Mouse (Mus musculus) limb, embryonic 12.5 days (tissue): ENCODE results near the gene Cd79b. TPM values are rescaled to one million over a fixed set of nuclear protein-coding genes. Genes with fewer than 3 reads are reported as not detected.
"Not testable (repeated sequence)": the region's sequence is repeated elsewhere in the genome, so short reads cannot be mapped to it uniquely, and the experiment has no call there.

Source experiments
- ATAC-seq: fragments of 200-750 bp; cut with Nextera tagmentation; 2 replicates; pipeline ENCODE4 v1.8.0; 2017; ENCODE audit warnings: low read depth, moderate TSS enrichment; ENCODE audit not compliant: insufficient number of reproducible peaks, insufficient read depth, low FRiP score, low TSS enrichment
- H3K27ac ChIP-seq: fragments of 300-500 bp; sonication (generic); 2 replicates; pipeline ENCODE4 v1.5.1; 2016; ENCODE audit warnings: mild to moderate bottlenecking, moderate library complexity
- H3K27me3 ChIP-seq: fragments of 300-500 bp; sonication (generic); 2 replicates; pipeline ENCODE4 v1.6.1; 2016; ENCODE audit warnings: mild to moderate bottlenecking, moderate library complexity
- H3K36me3 ChIP-seq: fragments of 300-500 bp; sonication (generic); 2 replicates; pipeline ENCODE4 v1.6.1; 2016; ENCODE audit warnings: mild to moderate bottlenecking, moderate library complexity
- H3K4me1 ChIP-seq: fragments of 300-500 bp; sonication (generic); replicated peaks from 2 replicates; pipeline ENCODE4 v1.6.1; 2016
- H3K4me2 ChIP-seq: fragments of 300-500 bp; sonication (generic); 2 replicates; pipeline ENCODE4 v1.6.1; 2016; ENCODE audit warnings: mild to moderate bottlenecking, moderate library complexity
- H3K4me3 ChIP-seq: fragments of 300-500 bp; sonication (generic); replicated peaks from 2 replicates; pipeline ENCODE4 v1.5.1; 2016; ENCODE audit warnings: mild to moderate bottlenecking
- H3K9ac ChIP-seq: fragments of 300-500 bp; sonication (generic); replicated peaks from 2 replicates; pipeline ENCODE4 v1.6.1; 2016; ENCODE audit warnings: mild to moderate bottlenecking, moderate library complexity
- H3K9me3 ChIP-seq: fragments of 300-500 bp; sonication (generic); 2 replicates; pipeline ENCODE4 v1.6.1; 2016; ENCODE audit warnings: mild to moderate bottlenecking, moderate library complexity
- WGBS: fragments of 180-500 bp; shearing (Covaris S2); methylation state at CpG from one replicate; pipeline ENCODE4 v1.1.7; 2016; 5-methylcytosine and 5-hydroxymethylcytosine counted together
- polyA plus RNA-seq: library from polyadenylated mRNA; unstranded; fragments of >200 nt; fragmentation: Nextera tagmentation; extraction: Ambion mirVana; gene quantifications from 2 replicates; pipeline ENCODE4 v1.2.1, GENCODE M21; 2016

The Cd79b gene
- polyA plus RNA-seq, 1 experiment from 2014 or later: 1.8 TPM

- WGBS: 86% methylated on average over 4 of the region's 4 CpGs
- H3K27me3 ChIP-seq, H3K36me3 ChIP-seq, H3K4me2 ChIP-seq, ATAC-seq, H3K27ac ChIP-seq, H3K4me3 ChIP-seq, H3K9me3 ChIP-seq, H3K4me1 ChIP-seq, H3K9ac ChIP-seq: not testable (repeated sequence)
Observed at GRCm38 (mm10) chr11:106339323-106339722, 24.8 kb upstream of the Cd79b start.

GRCm38 (mm10) chr11:106338870-106339269 is 24.3 kb upstream of the Cd79b start:
- Histone ChIP-seq H3K27me3 (0 out of 2 replicates have a peak, but pooled peaks cover 3% of the 10 kb centered on the region), H3K4me3 (no peak overlapping the region), H3K4me1 (peaks cover 7% of the 10 kb centered on the region; the same call in 1 of the 2 replicates), H3K36me3 (no peaks in the 10 kb centered on the region), H3K9me3 (no peaks in the 10 kb centered on the region), H3K4me2 (no peak overlapping the region), H3K27ac (no peak overlapping the region), H3K9ac (no peak overlapping the region)
- 68% methylated on average over 7 of the region's 7 CpGs for WGBS
- no peak for ATAC-seq

DNA sequence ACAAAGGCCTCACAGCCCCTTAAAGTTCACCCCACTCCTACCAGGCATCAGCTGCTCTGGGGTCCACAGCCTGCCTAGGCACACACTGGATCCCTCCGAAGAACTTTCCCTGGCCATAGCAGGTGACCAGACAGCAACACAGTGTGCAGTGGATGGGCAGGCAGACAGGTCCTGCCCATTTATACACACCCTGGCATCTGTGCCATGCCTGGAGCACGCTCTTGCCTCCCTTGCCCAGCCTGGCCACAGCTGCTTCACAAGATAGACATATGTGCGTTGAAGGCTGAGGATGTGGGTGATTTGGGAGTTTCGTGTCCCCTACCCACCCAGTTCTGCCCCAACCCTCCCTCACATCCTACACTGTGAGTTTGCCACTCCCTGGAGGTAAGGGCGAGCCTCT is 23.5 kb upstream of the Cd79b start:
- peaks cover 7% of the 10 kb centered on the region; the same call in 1 of the 2 replicates for H3K4me1 ChIP-seq
- H3K4me3 ChIP-seq: no peak overlapping the region
- no peak overlapping the region for H3K9ac ChIP-seq
- ATAC-seq: no peak
- no peaks in the 10 kb centered on the region for H3K36me3 ChIP-seq
- 0 out of 2 replicates have a peak, but pooled peaks cover 3% of the 10 kb centered on the region for H3K27me3 ChIP-seq
- H3K4me2 ChIP-seq: no peak overlapping the region
- no peak overlapping the region for H3K27ac ChIP-seq
- 76% methylated on average over 5 of the region's 5 CpGs for WGBS
- H3K9me3 ChIP-seq: no peaks in the 10 kb centered on the region

DNA sequence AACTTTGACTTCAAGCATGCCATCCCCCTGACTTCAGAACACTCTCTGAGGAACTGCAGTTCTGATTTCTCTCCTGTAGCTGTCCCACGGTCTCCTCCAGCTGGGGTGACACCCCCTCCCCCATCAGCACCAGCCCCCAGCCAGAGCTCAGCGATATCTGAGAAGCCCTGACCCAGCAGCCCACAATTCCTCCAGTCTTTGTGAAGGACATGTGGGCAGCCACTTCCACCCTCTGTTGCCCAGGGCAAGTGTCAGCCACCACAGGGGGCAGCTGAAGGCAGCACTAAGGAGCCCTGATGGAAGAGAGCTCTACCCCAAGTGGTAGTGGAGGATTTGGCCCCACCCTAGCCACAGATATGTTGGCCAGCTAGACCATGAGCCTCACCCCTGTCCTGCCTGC is 19.5 kb upstream of the Cd79b start:
- Histone ChIP-seq H3K27ac (no peak overlapping the region), H3K4me1 (peaks cover 12% of the 10 kb centered on the region), H3K36me3 (no peaks in the 10 kb centered on the region), H3K9me3 (no peaks in the 10 kb centered on the region), H3K9ac (no peak overlapping the region), H3K4me3 (no peak overlapping the region), H3K4me2 (no peak overlapping the region), H3K27me3 (0 out of 2 replicates have a peak, but pooled peaks cover 3% of the 10 kb centered on the region)
- WGBS: 12% methylated on average over 2 of the region's 2 CpGs
- no peak for ATAC-seq

DNA sequence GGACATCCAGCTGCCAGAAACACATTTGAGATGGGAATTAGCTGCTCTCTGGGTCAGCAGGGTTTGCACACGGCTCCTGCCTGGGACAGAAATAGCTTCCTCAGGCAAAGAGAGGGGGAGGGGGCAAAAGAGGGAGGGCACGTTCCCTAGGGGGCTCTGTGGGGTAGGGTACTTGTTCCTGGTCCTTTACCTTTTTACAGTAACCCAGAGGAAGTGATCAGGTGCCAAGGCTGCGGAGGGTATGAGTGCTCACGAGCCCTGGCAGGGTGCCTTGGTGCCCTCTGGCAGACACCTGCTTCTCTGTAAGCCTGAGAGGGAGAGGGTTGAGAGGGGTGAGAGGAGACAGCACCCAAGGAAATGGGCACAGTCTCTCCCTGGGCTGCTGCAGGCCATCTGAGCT is 17.9 kb upstream of the Cd79b start:
- 52% methylated on average over 4 of the region's 4 CpGs for WGBS
- Histone ChIP-seq H3K36me3 (no peaks in the 10 kb centered on the region), H3K9me3 (no peaks in the 10 kb centered on the region), H3K4me1 (peaks cover 15% of the 10 kb centered on the region), H3K27me3 (no peaks in the 10 kb centered on the region), H3K27ac (no peak overlapping the region), H3K9ac (no peak overlapping the region), H3K4me2 (no peak overlapping the region), H3K4me3 (no peak overlapping the region)
- ATAC-seq: no peak

- Histone ChIP-seq H3K4me3 (no peak overlapping the region), H3K4me1 (peaks cover 19% of the 10 kb centered on the region), H3K27me3 (no peaks in the 10 kb centered on the region), H3K9me3 (no peaks in the 10 kb centered on the region), H3K9ac (no peak overlapping the region), H3K4me2 (no peak overlapping the region), H3K36me3 (no peaks in the 10 kb centered on the region), H3K27ac (no peak overlapping the region)
- WGBS: 64% methylated on average over 7 of the region's 7 CpGs
- ATAC-seq: no peak
Observed at GRCm38 (mm10) chr11:106329682-106330081, 15.1 kb upstream of the Cd79b start.

- Histone ChIP-seq H3K9me3 (no peaks in the 10 kb centered on the region), H3K27me3 (no peaks in the 10 kb centered on the region), H3K4me1 (peaks cover 19% of the 10 kb centered on the region), H3K36me3 (no peaks in the 10 kb centered on the region), H3K27ac (no peak overlapping the region), H3K4me3 (no peak overlapping the region), H3K9ac (no peak overlapping the region), H3K4me2 (no peak overlapping the region)
- no peak for ATAC-seq
- 61% methylated on average over 6 of the region's 6 CpGs for WGBS
Observed at GRCm38 (mm10) chr11:106329128-106329527, 14.6 kb upstream of the Cd79b start.

DNA sequence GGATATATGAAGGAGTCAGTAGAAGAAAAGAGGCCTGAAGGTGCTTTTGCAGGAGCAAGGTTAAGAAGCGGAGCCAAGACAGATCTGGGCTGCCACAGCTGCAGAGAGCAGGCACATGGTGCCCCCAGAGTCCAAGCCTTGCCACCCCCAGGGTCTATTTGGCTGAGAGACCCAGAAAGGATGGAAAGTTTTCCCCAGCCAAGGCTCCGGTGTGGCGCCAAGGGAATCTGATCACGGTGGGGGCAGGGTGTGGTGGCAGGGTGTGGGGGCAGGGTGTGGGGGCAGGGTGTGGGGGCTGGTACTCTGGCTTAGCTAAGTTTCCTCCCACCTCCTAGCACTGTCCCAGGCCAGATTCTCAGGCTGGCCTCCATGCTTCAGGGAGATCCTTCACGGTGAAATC is 14.0 kb upstream of the Cd79b start:
- Histone ChIP-seq H3K4me2 (no peak overlapping the region), H3K9me3 (no peaks in the 10 kb centered on the region), H3K4me1 (peaks cover 17% of the 10 kb centered on the region), H3K27ac (no peak overlapping the region), H3K9ac (no peak overlapping the region), H3K4me3 (no peak overlapping the region), H3K36me3 (no peaks in the 10 kb centered on the region), H3K27me3 (no peaks in the 10 kb centered on the region)
- 50% methylated on average over 5 of the region's 5 CpGs for WGBS
- ATAC-seq: no peak

DNA sequence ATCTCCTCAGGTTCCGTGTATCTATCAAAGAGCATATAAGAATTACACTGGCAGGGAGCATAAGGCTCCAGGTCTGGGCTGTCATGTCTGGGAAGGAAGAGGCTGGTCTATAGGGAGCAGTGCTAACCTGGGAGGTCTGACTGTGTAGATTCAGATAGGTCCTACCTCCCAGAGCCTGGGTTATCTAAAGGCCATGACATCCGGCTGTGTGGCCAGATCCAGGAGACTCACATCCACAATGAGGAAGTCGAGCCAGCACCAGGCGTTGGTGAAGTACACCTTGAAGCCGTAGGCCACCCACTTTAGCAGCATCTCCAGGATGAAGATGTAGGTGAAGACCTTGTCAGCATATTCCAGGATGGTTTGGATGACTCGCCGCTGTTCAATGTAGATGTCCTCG is 11.9 kb upstream of the Cd79b start:
- Histone ChIP-seq H3K4me3 (no peak overlapping the region), H3K9me3 (no peaks in the 10 kb centered on the region), H3K9ac (no peak overlapping the region), H3K4me1 (peaks cover 17% of the 10 kb centered on the region), H3K27me3 (no peaks in the 10 kb centered on the region), H3K4me2 (no peak overlapping the region), H3K27ac (no peak overlapping the region), H3K36me3 (no peaks in the 10 kb centered on the region)
- no peak for ATAC-seq
- WGBS: 84% methylated on average over 8 of the region's 8 CpGs

DNA sequence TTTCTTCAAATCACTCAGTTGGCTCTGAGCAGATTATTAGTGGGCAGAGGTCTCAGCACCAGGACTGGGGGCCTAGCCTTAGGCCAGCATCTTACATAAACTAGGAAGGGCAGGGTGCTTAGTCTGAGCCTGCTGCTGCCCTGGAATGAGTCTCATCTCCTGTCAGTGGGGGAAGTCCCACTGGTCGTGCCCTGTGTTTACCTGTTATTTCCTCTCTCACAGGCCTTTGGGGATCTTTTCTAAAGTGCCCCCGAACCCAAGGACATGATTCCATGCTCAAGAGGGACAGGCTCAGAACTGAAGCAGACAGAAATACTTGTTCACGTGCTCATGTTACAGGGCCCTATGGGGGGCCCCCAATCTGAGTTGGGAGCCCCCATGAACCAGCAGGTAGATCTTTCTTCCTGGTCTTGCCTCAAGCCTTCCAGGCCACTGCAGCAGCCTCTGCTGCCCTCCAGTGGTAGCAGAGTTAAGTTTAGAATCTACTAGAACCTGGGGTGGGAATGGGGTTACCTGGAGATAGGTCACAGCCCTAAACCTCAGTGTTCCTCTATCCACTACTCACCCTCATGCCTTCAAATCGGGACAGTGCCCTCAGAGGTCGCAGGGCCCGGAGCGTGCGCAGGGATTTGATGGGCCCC is 11.1 kb upstream of the Cd79b start:
- Histone ChIP-seq H3K36me3 (no peaks in the 10 kb centered on the region), H3K27me3 (no peaks in the 10 kb centered on the region), H3K4me2 (no peak overlapping the region), H3K27ac (no peak overlapping the region), H3K9ac (no peak overlapping the region), H3K4me3 (no peak overlapping the region), H3K9me3 (no peaks in the 10 kb centered on the region), H3K4me1 (peaks cover 17% of the 10 kb centered on the region)
- WGBS: 64% methylated on average over 8 of the region's 8 CpGs
- ATAC-seq: no peak

- Histone ChIP-seq H3K4me2 (no peak overlapping the region), H3K4me1 (peaks cover 17% of the 10 kb centered on the region), H3K27ac (no peak overlapping the region), H3K27me3 (no peaks in the 10 kb centered on the region), H3K4me3 (no peak overlapping the region), H3K9me3 (no peaks in the 10 kb centered on the region), H3K36me3 (no peaks in the 10 kb centered on the region), H3K9ac (no peak overlapping the region)
- ATAC-seq: no peak
- WGBS: 89% methylated on average over 5 of the region's 5 CpGs
Observed at GRCm38 (mm10) chr11:106324858-106325257, 10.3 kb upstream of the Cd79b start.
